Mouse (Mus musculus): ENCODE measurements around the gene Ddx39b. TPM values are rescaled to one million over a fixed set of nuclear protein-coding genes. Genes with fewer than 3 reads are reported as not detected.

Ddx39b gene
- polyA plus RNA-seq (2014; fragmentation: Nextera tagmentation; extraction: Ambion mirVana): 525 and 616 TPM in 2 replicates

- Histone ChIP-seq H3K9me3 (ENCODE audit: control insufficient read depth, low read length) (no peaks in the 10 kb centered on the region), H3K4me3 (ENCODE audit: low read length) (peak within 1 kb of the TSS; percentile 85), H3K4me2 (replicated peaks; ENCODE audit: low read depth, low read length) (peak within 1 kb of the TSS; percentile 93), H3K4me1 (ENCODE audit: control insufficient read depth, insufficient read depth, low read length) (peaks cover 33% of the 10 kb centered on the region), H3K36me3 (ENCODE audit: control insufficient read depth, insufficient read depth, low read length) (peaks cover 35% of the 10 kb centered on the region), H3K27ac (ENCODE audit: low read depth, low read length) (peak within 1 kb of the TSS; percentile 99), H3K27me3 (ENCODE audit: control insufficient read depth, insufficient read depth, low read length) (no peaks in the 10 kb centered on the region), H3K9ac (ENCODE audit: low read depth, low read length) (peak within 1 kb of the TSS; percentile 99)
- peak; percentile 92 for ATAC-seq (ENCODE audit: low FRiP score, low TSS enrichment)
- WGBS: under 1% methylated on average over 69 of the region's 69 CpGs
Observed at GRCm38 (mm10) chr17:35241305-35242014, at the start of gene Ddx39b. Gene Ddx39b (plus strand): TSS chr17:35241746.

- WGBS: 89% methylated on average over 5 of the region's 5 CpGs
- Histone ChIP-seq H3K27me3 (ENCODE audit: control insufficient read depth, insufficient read depth, low read length) (peaks cover 31% of the 10 kb centered on the region), H3K36me3 (ENCODE audit: control insufficient read depth, insufficient read depth, low read length) (no peaks in the 10 kb centered on the region), H3K9me3 (ENCODE audit: control insufficient read depth, low read length) (no peaks in the 10 kb centered on the region), H3K4me1 (ENCODE audit: control insufficient read depth, insufficient read depth, low read length) (peaks cover 14% of the 10 kb centered on the region), H3K9ac (ENCODE audit: low read depth, low read length) (no peak overlapping the region), H3K4me2 (replicated peaks; ENCODE audit: low read depth, low read length) (no peak overlapping the region), H3K27ac (ENCODE audit: low read depth, low read length) (no peak overlapping the region), H3K4me3 (ENCODE audit: low read length) (no peak overlapping the region)
- no peak for ATAC-seq (ENCODE audit: low FRiP score, low TSS enrichment)
Observed at GRCm38 (mm10) chr17:35192924-35193323, 48.6 kb upstream of the Ddx39b start.

DNA sequence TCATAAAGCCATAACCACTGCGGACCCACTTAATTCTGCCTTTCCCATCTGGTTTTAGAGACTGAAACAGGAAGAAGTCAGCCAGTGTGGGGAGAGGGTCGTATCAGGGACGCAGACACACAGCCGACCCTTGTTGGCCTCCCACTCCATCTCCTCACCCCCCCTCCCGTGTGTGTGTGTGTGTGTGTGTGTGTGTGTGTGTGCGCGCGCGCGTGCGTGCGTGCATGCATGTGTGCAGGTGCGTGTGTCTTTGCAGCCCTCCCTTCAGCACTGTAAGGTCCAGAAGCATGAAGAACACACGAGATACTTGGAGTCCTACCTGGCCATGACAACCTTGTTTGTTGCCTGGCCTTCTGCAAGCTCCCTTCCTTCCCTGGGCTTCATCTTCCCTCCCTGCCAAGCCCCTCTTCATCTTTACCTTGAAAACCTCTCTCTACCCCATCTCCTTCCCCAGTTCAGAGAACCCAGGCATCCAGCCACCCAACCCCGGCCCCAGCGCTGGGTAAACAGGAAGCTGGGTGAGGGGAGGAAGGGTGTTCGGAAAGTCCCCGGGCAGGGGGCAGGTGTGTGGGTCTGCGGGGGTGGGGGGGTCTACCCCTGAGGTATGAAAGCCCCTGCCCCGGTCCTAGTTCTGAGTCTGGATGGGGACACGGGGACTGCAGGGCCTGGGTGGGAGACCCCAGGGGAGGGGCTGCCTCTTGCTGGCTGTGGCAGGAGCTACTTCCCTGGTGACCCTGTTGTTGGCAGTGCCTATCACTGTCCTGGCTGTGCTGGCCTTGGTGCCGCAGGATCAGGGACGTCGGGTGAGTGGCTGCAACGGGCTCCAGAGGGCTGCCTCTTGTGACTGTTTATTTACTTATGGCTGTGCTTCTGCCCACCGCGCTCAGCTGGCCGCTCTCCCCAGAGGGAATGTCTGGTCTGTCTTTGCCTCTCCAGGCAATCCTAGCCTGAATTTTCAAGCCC lies 47.4 kb upstream of the Ddx39b start, which contains the start of gene Ltb:
TSS of gene Ltb (plus strand) at position 559 of the 963 bp plus-strand sequence.
- peak within 1 kb of the TSS; percentile 65 for H3K4me2 ChIP-seq (replicated peaks; ENCODE audit: low read depth, low read length)
- H3K4me3 ChIP-seq (ENCODE audit: low read length): no peak within 1 kb of the TSS; the same call in 1 of the 2 replicates
- no peaks in the 10 kb centered on the region for H3K9me3 ChIP-seq (ENCODE audit: control insufficient read depth, low read length)
- H3K36me3 ChIP-seq (ENCODE audit: control insufficient read depth, insufficient read depth, low read length): no peaks in the 10 kb centered on the region
- 60% methylated on average over 28 of the region's 28 CpGs for WGBS
- H3K4me1 ChIP-seq (ENCODE audit: control insufficient read depth, insufficient read depth, low read length): peaks cover 14% of the 10 kb centered on the region
- no peak within 1 kb of the TSS for H3K27ac ChIP-seq (ENCODE audit: low read depth, low read length)
- no peak for ATAC-seq (ENCODE audit: low FRiP score, low TSS enrichment)
- peak within 1 kb of the TSS; percentile 34 for H3K9ac ChIP-seq (ENCODE audit: low read depth, low read length)
- peaks cover 35% of the 10 kb centered on the region for H3K27me3 ChIP-seq (ENCODE audit: control insufficient read depth, insufficient read depth, low read length)

GRCm38 (mm10) chr17:35194844-35195630 lies 46.5 kb upstream of the Ddx39b start:
- Histone ChIP-seq H3K27me3 (ENCODE audit: control insufficient read depth, insufficient read depth, low read length) (peaks cover 35% of the 10 kb centered on the region), H3K9me3 (ENCODE audit: control insufficient read depth, low read length) (no peaks in the 10 kb centered on the region), H3K4me3 (ENCODE audit: low read length) (peak overlapping the region; percentile 41), H3K4me2 (replicated peaks; ENCODE audit: low read depth, low read length) (peak overlapping the region; percentile 65), H3K4me1 (ENCODE audit: control insufficient read depth, insufficient read depth, low read length) (peaks cover 14% of the 10 kb centered on the region), H3K9ac (ENCODE audit: low read depth, low read length) (peak overlapping the region; percentile 32), H3K36me3 (ENCODE audit: control insufficient read depth, insufficient read depth, low read length) (no peaks in the 10 kb centered on the region), H3K27ac (ENCODE audit: low read depth, low read length) (no peak overlapping the region)
- ATAC-seq (ENCODE audit: low FRiP score, low TSS enrichment): peak; percentile 41; the same call in 1 of the 2 replicates
- WGBS: 45% methylated on average over 19 of the region's 19 CpGs

DNA sequence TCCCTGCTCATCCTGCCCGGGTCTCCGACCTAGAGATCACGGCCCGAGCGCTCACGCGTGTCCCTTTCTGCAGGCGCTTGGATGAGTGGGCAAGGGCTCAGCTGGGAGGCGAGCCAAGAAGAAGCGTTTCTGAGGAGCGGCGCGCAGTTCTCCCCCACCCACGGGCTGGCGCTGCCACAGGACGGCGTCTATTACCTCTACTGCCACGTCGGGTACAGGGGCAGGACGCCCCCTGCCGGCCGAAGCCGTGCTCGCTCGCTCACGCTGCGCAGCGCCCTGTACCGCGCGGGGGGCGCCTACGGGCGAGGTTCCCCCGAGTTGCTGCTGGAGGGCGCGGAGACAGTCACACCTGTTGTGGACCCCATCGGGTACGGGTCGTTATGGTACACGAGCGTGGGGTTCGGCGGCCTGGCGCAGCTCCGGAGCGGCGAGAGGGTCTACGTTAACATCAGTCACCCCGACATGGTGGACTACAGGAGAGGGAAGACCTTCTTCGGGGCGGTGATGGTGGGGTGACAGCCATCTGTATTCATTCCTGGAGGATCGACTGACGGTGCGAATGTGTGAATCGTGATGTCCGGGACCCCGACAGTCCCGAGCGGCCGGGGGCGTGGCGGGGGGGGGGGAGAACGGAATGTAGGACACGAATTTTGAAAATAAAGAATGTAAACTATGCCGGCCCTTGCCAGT lies 45.8 kb upstream of the Ddx39b start:
- Histone ChIP-seq H3K36me3 (ENCODE audit: control insufficient read depth, insufficient read depth, low read length) (no peaks in the 10 kb centered on the region), H3K4me3 (ENCODE audit: low read length) (peak overlapping the region; percentile 41), H3K4me2 (replicated peaks; ENCODE audit: low read depth, low read length) (peak overlapping the region; percentile 65), H3K9ac (ENCODE audit: low read depth, low read length) (peak overlapping the region; percentile 32; the same call in 1 of the 2 replicates), H3K9me3 (ENCODE audit: control insufficient read depth, low read length) (no peaks in the 10 kb centered on the region), H3K27me3 (ENCODE audit: control insufficient read depth, insufficient read depth, low read length) (peaks cover 35% of the 10 kb centered on the region), H3K4me1 (ENCODE audit: control insufficient read depth, insufficient read depth, low read length) (peaks cover 14% of the 10 kb centered on the region), H3K27ac (ENCODE audit: low read depth, low read length) (no peak overlapping the region)
- peak; percentile 84 for ATAC-seq (ENCODE audit: low FRiP score, low TSS enrichment)
- WGBS: 1% methylated on average over 66 of the region's 66 CpGs

- WGBS: 30% methylated on average over 9 of the region's 9 CpGs
- H3K27me3 ChIP-seq (ENCODE audit: control insufficient read depth, insufficient read depth, low read length): peaks cover 40% of the 10 kb centered on the region
Observed at GRCm38 (mm10) chr17:35196321-35196641, 45.3 kb upstream of the Ddx39b start.

GRCm38 (mm10) chr17:35197126-35197525 lies 44.4 kb upstream of the Ddx39b start:
- WGBS: 57% methylated on average over 6 of the region's 6 CpGs
- no peak overlapping the region for H3K27ac ChIP-seq (ENCODE audit: low read depth, low read length)
- H3K4me2 ChIP-seq (replicated peaks; ENCODE audit: low read depth, low read length): no peak overlapping the region
- peaks cover 14% of the 10 kb centered on the region for H3K4me1 ChIP-seq (ENCODE audit: control insufficient read depth, insufficient read depth, low read length)
- no peak overlapping the region for H3K4me3 ChIP-seq (ENCODE audit: low read length)
- H3K36me3 ChIP-seq (ENCODE audit: control insufficient read depth, insufficient read depth, low read length): no peaks in the 10 kb centered on the region
- ATAC-seq (ENCODE audit: low FRiP score, low TSS enrichment): no peak
- peaks cover 45% of the 10 kb centered on the region for H3K27me3 ChIP-seq (ENCODE audit: control insufficient read depth, insufficient read depth, low read length)
- H3K9ac ChIP-seq (ENCODE audit: low read depth, low read length): no peak overlapping the region
- no peaks in the 10 kb centered on the region for H3K9me3 ChIP-seq (ENCODE audit: control insufficient read depth, low read length)

More at GRCm38 (mm10) chr17:35196321-35196641, 45.3 kb upstream of the Ddx39b start:
- no peak overlapping the region for H3K9ac ChIP-seq (ENCODE audit: low read depth, low read length)
- ATAC-seq (ENCODE audit: low FRiP score, low TSS enrichment): no peak
- H3K9me3 ChIP-seq (ENCODE audit: control insufficient read depth, low read length): no peaks in the 10 kb centered on the region
- peak overlapping the region; percentile 65 for H3K4me2 ChIP-seq (replicated peaks; ENCODE audit: low read depth, low read length)
- no peaks in the 10 kb centered on the region for H3K36me3 ChIP-seq (ENCODE audit: control insufficient read depth, insufficient read depth, low read length)
- no peak overlapping the region for H3K27ac ChIP-seq (ENCODE audit: low read depth, low read length)
- peaks cover 14% of the 10 kb centered on the region for H3K4me1 ChIP-seq (ENCODE audit: control insufficient read depth, insufficient read depth, low read length)
- peak overlapping the region; percentile 41 for H3K4me3 ChIP-seq (ENCODE audit: low read length)

DNA sequence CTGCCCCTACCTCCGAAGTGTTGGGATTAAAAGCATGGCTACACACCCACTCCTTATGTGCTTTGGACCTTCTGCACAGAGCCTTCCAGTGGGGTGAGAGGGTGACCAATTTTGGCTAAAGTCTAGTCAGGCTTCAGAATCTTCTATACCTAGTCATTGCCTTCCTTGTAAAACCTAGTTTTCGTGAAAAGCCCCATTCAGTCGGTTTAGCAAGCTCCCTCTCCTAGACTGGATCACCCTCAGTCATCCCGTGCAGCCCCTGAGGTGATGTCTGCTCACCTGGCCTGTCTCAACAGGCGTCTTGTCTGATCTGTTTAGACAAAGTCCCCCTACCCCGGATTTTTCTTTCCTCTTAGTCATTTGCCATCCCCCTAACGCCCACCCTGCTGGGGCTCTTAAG lies 43.5 kb upstream of the Ddx39b start:
- H3K27ac ChIP-seq (ENCODE audit: low read depth, low read length): no peak overlapping the region
- WGBS: 71% methylated on average over 7 of the region's 7 CpGs
- H3K9me3 ChIP-seq (ENCODE audit: control insufficient read depth, low read length): no peaks in the 10 kb centered on the region
- H3K4me1 ChIP-seq (ENCODE audit: control insufficient read depth, insufficient read depth, low read length): peaks cover 14% of the 10 kb centered on the region
- H3K4me3 ChIP-seq (ENCODE audit: low read length): no peak overlapping the region
- no peaks in the 10 kb centered on the region for H3K36me3 ChIP-seq (ENCODE audit: control insufficient read depth, insufficient read depth, low read length)
- no peak overlapping the region for H3K9ac ChIP-seq (ENCODE audit: low read depth, low read length)
- H3K4me2 ChIP-seq (replicated peaks; ENCODE audit: low read depth, low read length): no peak overlapping the region
- no peak for ATAC-seq (ENCODE audit: low FRiP score, low TSS enrichment)
- peaks cover 52% of the 10 kb centered on the region for H3K27me3 ChIP-seq (ENCODE audit: control insufficient read depth, insufficient read depth, low read length)

Data from kidney, embryonic 14.5 days (tissue).